Mouse (Mus musculus) cortical plate, adult 2 months (tissue): ENCODE results near the gene Disp1.

ENCODE experiments used
- CTCF ChIP-seq: fragments of 200-500 bp; IDR thresholded peaks from 2 replicates; pipeline ENCODE4 v1.5.1; 2011; ENCODE audit warnings: mild to moderate bottlenecking, control low read depth, low read length; ENCODE audit not compliant: insufficient read depth; ENCODE audit errors: extremely low read depth
- POLR2A ChIP-seq: fragments of 200-500 bp; IDR thresholded peaks from 2 replicates; pipeline ENCODE4 v1.6.1; 2011; ENCODE audit warnings: mild to moderate bottlenecking, low read length, control low read depth; ENCODE audit not compliant: insufficient read depth; ENCODE audit errors: extremely low read depth

DNA sequence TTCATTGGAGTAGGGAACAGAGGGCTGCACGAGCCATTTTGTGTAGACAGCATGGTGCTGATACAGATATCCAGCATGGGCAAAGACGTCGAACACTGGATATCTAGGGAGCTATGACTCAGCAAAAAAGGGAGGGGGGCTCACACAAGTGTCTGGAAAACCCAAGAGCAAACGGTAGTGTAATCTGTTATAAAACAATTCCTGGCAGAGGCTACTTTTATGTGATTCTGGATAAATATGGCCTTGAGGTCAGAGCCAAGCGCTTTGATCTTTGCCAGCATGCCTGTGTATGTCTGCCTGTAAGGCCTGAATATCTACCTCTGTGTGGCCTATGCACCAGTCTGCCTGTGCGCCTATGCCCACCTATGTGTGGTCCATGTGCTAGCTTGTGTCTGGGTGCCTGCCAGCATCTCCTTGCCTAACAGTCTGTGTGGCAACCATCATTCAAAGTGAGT lies 8.5 kb downstream of the Disp1 start:
- no peak for TF ChIP-seq CTCF
- no peak for TF ChIP-seq POLR2A
